Mouse (Mus musculus): Measurements from ENCODE around the gene Cib3. TPM values are rescaled to one million over a fixed set of nuclear protein-coding genes. Genes with fewer than 3 reads are reported as not detected.

Gene Cib3
- total and polyA plus RNA-seq, 2 experiments from 2014 or later: 0.10 TPM; not detected in 1

- Histone ChIP-seq H3K36me3 (ENCODE audit: insufficient read depth) (peaks cover 13% of the 10 kb centered on the region), H3K27me3 (ENCODE audit: insufficient read depth, low read length) (no peaks in the 10 kb centered on the region), H3K4me1 (ENCODE audit: insufficient read depth) (0 out of 2 replicates have a peak, but pooled peaks cover 8% of the 10 kb centered on the region), H3K4me2 (ENCODE audit: low read depth) (no peak overlapping the region), H3K9ac (no peak overlapping the region), H3K27ac (ENCODE audit: low read depth, low read length) (no peak overlapping the region), H3K9me3 (ENCODE audit: low read length) (no peaks in the 10 kb centered on the region), H3K4me3 (ENCODE audit: low read depth, low read length) (no peak overlapping the region)
- TF ChIP-seq CTCF (IDR thresholded peaks at IDR 0.05; ENCODE audit: low read depth): no peak
- DNase-seq: no peak
- no peak for ATAC-seq
- 86% methylated on average over 5 of the region's 5 CpGs for WGBS
Observed at GRCm38 (mm10) chr8:72222656-72223055, 10.0 kb upstream of the Cib3 start.

- peak overlapping the region; percentile 78 for H3K4me2 ChIP-seq (ENCODE audit: low read depth)
- no peak overlapping the region for H3K9ac ChIP-seq
- H3K9me3 ChIP-seq (ENCODE audit: low read length): no peaks in the 10 kb centered on the region
- DNase-seq: no peak
- H3K4me3 ChIP-seq (ENCODE audit: low read depth, low read length): peak overlapping the region; percentile 77; the same call in 1 of the 2 replicates
- H3K36me3 ChIP-seq (ENCODE audit: insufficient read depth): peaks cover 13% of the 10 kb centered on the region
- H3K4me1 ChIP-seq (ENCODE audit: insufficient read depth): 0 out of 2 replicates have a peak, but pooled peaks cover 8% of the 10 kb centered on the region
- H3K27ac ChIP-seq (ENCODE audit: low read depth, low read length): no peak overlapping the region
- WGBS: 84% methylated on average over 4 of the region's 4 CpGs
- no peak for ATAC-seq
- H3K27me3 ChIP-seq (ENCODE audit: insufficient read depth, low read length): no peaks in the 10 kb centered on the region
- TF ChIP-seq CTCF (IDR thresholded peaks at IDR 0.05; ENCODE audit: low read depth): no peak
Observed at GRCm38 (mm10) chr8:72220758-72221157, 8.1 kb upstream of the Cib3 start.

GRCm38 (mm10) chr8:72219541-72220363 lies 7.1 kb upstream of the Cib3 start, which contains the start of gene Fam32a:
Gene Fam32a (plus strand): TSS chr8:72219730.
- 12% methylated on average over 39 of the region's 39 CpGs for WGBS
- Histone ChIP-seq H3K9ac (peak within 1 kb of the TSS; percentile 69), H3K27ac (ENCODE audit: low read depth, low read length) (peak within 1 kb of the TSS; percentile 77), H3K9me3 (ENCODE audit: low read length) (no peaks in the 10 kb centered on the region), H3K4me1 (ENCODE audit: insufficient read depth) (0 out of 2 replicates have a peak, but pooled peaks cover 8% of the 10 kb centered on the region), H3K4me2 (ENCODE audit: low read depth) (peak within 1 kb of the TSS; percentile 78), H3K4me3 (ENCODE audit: low read depth, low read length) (peak within 1 kb of the TSS; percentile 77), H3K36me3 (ENCODE audit: insufficient read depth) (peaks cover 13% of the 10 kb centered on the region), H3K27me3 (ENCODE audit: insufficient read depth, low read length) (peaks cover 4% of the 10 kb centered on the region; the same call in 1 of the 2 replicates)
- no peak for TF ChIP-seq CTCF (IDR thresholded peaks at IDR 0.05; ENCODE audit: low read depth)
- DNase-seq (peak; percentile 96), ATAC-seq (peak; percentile 99)

DNA sequence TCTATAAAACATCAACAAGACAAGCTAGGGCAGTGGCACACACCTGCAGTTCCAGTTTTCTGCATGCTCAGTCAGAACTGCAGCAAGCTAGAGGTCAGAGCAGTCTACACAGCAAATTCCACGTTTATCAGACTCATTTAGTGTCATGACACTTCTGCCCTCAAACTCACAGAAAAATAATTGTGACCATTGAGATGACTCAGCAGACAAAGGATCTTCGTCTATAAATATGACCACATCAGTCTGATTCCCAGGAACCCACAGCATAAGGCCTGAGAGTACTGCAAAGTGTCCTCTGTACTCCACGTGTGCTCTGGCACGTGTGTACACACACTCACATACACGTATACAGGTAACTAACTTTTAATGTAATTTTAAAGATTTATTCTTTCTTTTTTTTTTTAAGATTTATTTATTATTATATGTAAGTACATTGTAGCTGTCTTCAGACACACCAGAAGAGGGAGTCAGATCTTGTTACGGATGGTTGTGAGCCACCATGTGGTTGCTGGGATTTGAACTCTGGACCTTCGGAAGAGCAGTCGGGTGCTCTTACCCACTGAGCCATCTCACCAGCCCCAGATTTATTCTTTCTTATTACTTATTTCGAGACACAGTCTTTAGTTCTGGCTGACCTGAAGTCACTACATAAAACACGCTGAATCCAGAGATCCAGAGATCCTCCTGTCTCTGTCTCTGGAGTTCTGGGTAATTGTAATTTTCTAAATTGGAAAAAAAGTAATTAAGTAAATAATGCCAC lies 6.3 kb upstream of the Cib3 start:
- no peak for TF ChIP-seq CTCF (IDR thresholded peaks at IDR 0.05; ENCODE audit: low read depth)
- H3K27ac ChIP-seq (ENCODE audit: low read depth, low read length): no peak overlapping the region
- WGBS: 79% methylated on average over 9 of the region's 10 CpGs

DNA sequence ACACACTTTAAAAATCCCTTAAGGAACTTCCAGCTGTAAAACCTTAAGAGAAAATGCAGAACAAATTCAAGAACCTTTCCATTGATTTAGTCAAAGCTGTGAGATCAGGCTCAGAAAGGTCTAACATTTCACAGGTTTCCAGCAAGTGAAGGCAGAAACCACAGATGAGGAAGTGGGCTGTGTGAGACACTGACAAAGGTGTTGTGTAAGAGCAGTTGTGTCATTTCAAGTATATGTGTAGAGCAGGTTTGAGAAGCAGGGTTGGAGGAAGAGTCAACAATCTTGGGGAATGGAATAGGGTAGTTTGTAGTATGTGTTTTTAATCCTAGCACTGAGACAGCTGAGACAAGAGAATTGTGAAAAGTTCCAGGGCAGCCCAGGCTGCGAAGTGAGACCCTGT lies 3.2 kb upstream of the Cib3 start:
- Histone ChIP-seq H3K27ac (ENCODE audit: low read depth, low read length) (no peak overlapping the region), H3K4me2 (ENCODE audit: low read depth) (no peak overlapping the region), H3K4me3 (ENCODE audit: low read depth, low read length) (no peak overlapping the region), H3K4me1 (ENCODE audit: insufficient read depth) (0 out of 2 replicates have a peak, but pooled peaks cover 6% of the 10 kb centered on the region), H3K27me3 (ENCODE audit: insufficient read depth, low read length) (peaks cover 4% of the 10 kb centered on the region), H3K9me3 (ENCODE audit: low read length) (no peaks in the 10 kb centered on the region), H3K9ac (no peak overlapping the region), H3K36me3 (ENCODE audit: insufficient read depth) (no peaks in the 10 kb centered on the region)
- DNase-seq (no peak), ATAC-seq (no peak)
- TF ChIP-seq CTCF (IDR thresholded peaks at IDR 0.05; ENCODE audit: low read depth): no peak
- 48% methylated on average over 1 of the region's 1 CpGs for WGBS

More for the DNA sequence above, 6.3 kb upstream of the Cib3 start:
- Histone ChIP-seq H3K4me1 (ENCODE audit: insufficient read depth) (0 out of 2 replicates have a peak, but pooled peaks cover 8% of the 10 kb centered on the region), H3K9ac (no peak overlapping the region), H3K27me3 (ENCODE audit: insufficient read depth, low read length) (peaks cover 4% of the 10 kb centered on the region; the same call in 1 of the 2 replicates), H3K36me3 (ENCODE audit: insufficient read depth) (peaks cover 13% of the 10 kb centered on the region), H3K9me3 (ENCODE audit: low read length) (no peaks in the 10 kb centered on the region), H3K4me2 (ENCODE audit: low read depth) (peak overlapping the region; percentile 78), H3K4me3 (ENCODE audit: low read depth, low read length) (peak overlapping the region; percentile 77)
- DNase-seq: no peak
- peak; percentile 25 for ATAC-seq

DNA sequence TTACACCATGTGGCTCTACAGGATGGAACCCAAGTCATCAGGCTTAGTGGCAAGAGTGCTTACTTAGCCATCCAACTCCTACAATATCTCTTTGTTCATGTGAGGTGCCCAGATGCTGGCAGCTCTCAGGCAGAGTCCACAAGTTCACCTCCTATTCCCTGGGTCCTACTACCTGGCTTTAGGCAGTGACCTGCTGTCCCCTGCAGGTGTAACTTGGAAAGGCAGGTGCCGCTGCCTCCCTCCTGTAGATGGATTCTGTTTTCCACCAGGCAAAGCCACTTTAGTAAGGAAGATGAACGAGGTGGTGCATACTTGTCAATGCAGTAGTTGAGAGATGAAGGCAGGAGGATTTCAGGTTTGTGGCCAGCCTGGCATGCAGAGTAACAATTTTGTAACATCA lies 2.4 kb upstream of the Cib3 start:
- Histone ChIP-seq H3K27ac (ENCODE audit: low read depth, low read length) (no peak overlapping the region), H3K36me3 (ENCODE audit: insufficient read depth) (no peaks in the 10 kb centered on the region), H3K4me1 (ENCODE audit: insufficient read depth) (no peaks in the 10 kb centered on the region), H3K9me3 (ENCODE audit: low read length) (no peaks in the 10 kb centered on the region), H3K4me2 (ENCODE audit: low read depth) (no peak overlapping the region), H3K4me3 (ENCODE audit: low read depth, low read length) (no peak overlapping the region), H3K9ac (no peak overlapping the region), H3K27me3 (ENCODE audit: insufficient read depth, low read length) (peaks cover 4% of the 10 kb centered on the region)
- DNase-seq (no peak), ATAC-seq (no peak)
- TF ChIP-seq CTCF (IDR thresholded peaks at IDR 0.05; ENCODE audit: low read depth): peak; percentile 31; the same call in 1 of the 2 replicates
- 38% methylated on average over 2 of the region's 2 CpGs for WGBS
